Mouse (Mus musculus) liver, embryonic 14.5 days (tissue): ENCODE data around the gene Dusp1. TPM values are rescaled to one million over a fixed set of nuclear protein-coding genes. Genes with fewer than 3 reads are reported as not detected.

ENCODE experiments used
- ATAC-seq: fragments of 200-750 bp; cut with Nextera tagmentation; 2 replicates; pipeline ENCODE4 v1.8.0; 2017; ENCODE audit warnings: moderate number of reproducible peaks, mild to moderate bottlenecking, moderate library complexity; ENCODE audit not compliant: insufficient read depth
- DNase-seq, 3 experiments: peaks; one replicate each; pipeline ENCODE4 v3.0.0-alpha.2; 2012 to 2013; ENCODE audit warnings: low read depth in 3 of 3, low spot score in 3 of 3
- H3K27ac ChIP-seq: fragments of 300-500 bp; sonication (generic); 2 replicates; pipeline ENCODE4 v1.5.1; 2014; ENCODE audit warnings: moderate library complexity, mild to moderate bottlenecking, control low read depth, inconsistent platforms
- H3K27me3 ChIP-seq: fragments of 300-500 bp; sonication (generic); 2 replicates; pipeline ENCODE4 v1.6.1; 2014; ENCODE audit warnings: mild to moderate bottlenecking, low read length, moderate library complexity; ENCODE audit not compliant: control insufficient read depth, insufficient read depth
- H3K36me3 ChIP-seq: fragments of 300-500 bp; sonication (generic); replicated peaks from 2 replicates; pipeline ENCODE4 v1.6.1; 2014; ENCODE audit warnings: low read depth; ENCODE audit not compliant: control insufficient read depth, insufficient read depth
- H3K4me1 ChIP-seq, 2 experiments: fragments of 200-500 bp in 1 of 2; fragments of 300-500 bp in 1 of 2; sonication (generic) in 1 of 2; replicated peaks; 2 replicates each; pipeline ENCODE4 v1.6.1; 2012 to 2014; ENCODE audit warnings: antibody characterized with exemption in 1 of 2, inconsistent platforms in 1 of 2, low read length in 1 of 2; ENCODE audit not compliant: control insufficient read depth in 2 of 2, insufficient read depth in 2 of 2
- H3K4me2 ChIP-seq: fragments of 300-500 bp; sonication (generic); 2 replicates; pipeline ENCODE4 v1.6.1; 2014; ENCODE audit warnings: low read depth, mild to moderate bottlenecking, control low read depth, moderate library complexity
- H3K4me3 ChIP-seq, 2 experiments: fragments of 200-500 bp in 1 of 2; fragments of 300-500 bp in 1 of 2; sonication (generic) in 1 of 2; 2 replicates each; pipeline ENCODE4 v1.5.1; 2012 to 2014; ENCODE audit warnings: low read depth in 2 of 2, low read length in 2 of 2, mild to moderate bottlenecking in 2 of 2, control low read depth in 1 of 2, inconsistent platforms in 1 of 2, moderate library complexity in 1 of 2; ENCODE audit not compliant: insufficient read depth in 1 of 2
- H3K9ac ChIP-seq: fragments of 300-500 bp; sonication (generic); replicated peaks from 2 replicates; pipeline ENCODE4 v1.6.1; 2014; ENCODE audit warnings: mild to moderate bottlenecking, control low read depth, moderate library complexity
- H3K9me3 ChIP-seq: fragments of 300-500 bp; sonication (generic); 2 replicates; pipeline ENCODE4 v1.6.1; 2016; ENCODE audit warnings: low read length, mixed read lengths; ENCODE audit not compliant: control insufficient read depth
- CTCF ChIP-seq: IDR thresholded peaks from 2 replicates; pipeline ENCODE4 v1.5.1; 2016; ENCODE audit warnings: antibody characterized with exemption, low read depth, control low read depth
- EP300 ChIP-seq: IDR thresholded peaks from 2 replicates; pipeline ENCODE4 v1.6.1; 2016; ENCODE audit warnings: antibody characterized with exemption, low read depth
- WGBS: fragments of 180-500 bp; shearing (Covaris S2); extraction: QIAGEN DNeasy Blood & Tissue Kit; methylation state at CpG from one replicate; pipeline ENCODE4 v1.1.7; 2014; ENCODE audit not compliant: insufficient replicate concordance; 5-methylcytosine and 5-hydroxymethylcytosine counted together
- polyA plus RNA-seq, 2 experiments: library from polyadenylated mRNA; depleted of rRNA in 1 of 2; stranded (reverse) in 1 of 2; unstranded in 1 of 2; fragments of >200 nt; fragmentation: Nextera tagmentation in 1 of 2; extraction: Ambion mirVana in 1 of 2; gene quantifications; 2 replicates each; pipeline versions ENCODE4 v1.2.1 to v1.2.3; 2012 to 2014

Gene Dusp1
- polyA plus RNA-seq, 2 experiments, result 25.0 to 25.9 TPM

DNA sequence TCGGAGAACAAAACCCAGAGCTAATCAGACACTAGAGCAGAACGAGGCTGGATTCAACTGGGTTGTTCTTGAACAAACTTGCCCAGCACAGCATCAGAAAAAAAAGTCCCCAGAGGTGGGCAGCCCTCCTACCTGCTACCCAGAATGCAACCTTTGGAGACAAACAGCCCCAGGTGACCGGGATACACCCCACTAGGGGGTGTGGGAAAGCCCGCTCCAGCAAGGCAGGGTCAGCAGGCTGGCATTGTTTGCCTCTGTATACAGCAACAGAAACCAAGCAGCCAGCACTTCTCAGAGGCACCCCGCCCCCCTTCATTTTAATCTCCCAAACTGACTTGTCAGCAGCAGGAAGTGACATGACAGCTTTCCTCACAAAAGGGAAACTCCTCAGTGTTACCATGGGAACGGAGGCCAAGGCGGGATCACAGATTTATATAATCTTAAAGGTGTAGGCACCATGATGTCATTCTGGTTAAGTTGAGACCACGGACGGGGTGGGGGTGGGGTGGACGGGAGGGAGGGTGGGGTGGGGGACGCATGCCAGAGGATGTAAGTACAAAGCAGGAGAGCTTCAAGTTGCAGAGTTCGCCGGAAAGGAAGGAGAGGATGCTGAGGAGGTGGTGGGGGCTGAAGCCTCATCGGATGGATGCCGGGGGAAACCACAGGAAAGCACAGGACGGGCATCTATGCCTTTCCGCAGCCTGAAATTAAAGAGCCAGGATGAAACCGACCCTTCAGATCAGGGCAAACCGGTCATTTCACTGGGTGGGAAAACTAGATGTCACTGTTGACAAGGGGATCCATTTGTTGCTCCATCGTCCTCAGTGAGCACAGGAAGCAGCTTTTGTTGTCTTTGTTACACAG is 58.9 kb downstream of the Dusp1 start:
- H3K4me3 ChIP-seq, result no peak overlapping the region
- peak overlapping the region; percentile 31 for H3K4me2 ChIP-seq
- WGBS, result 5% methylated on average over 20 of the region's 20 CpGs
- no peak overlapping the region for H3K9ac ChIP-seq
- H3K27me3 ChIP-seq, result no peaks in the 10 kb centered on the region
- no peak overlapping the region for H3K27ac ChIP-seq
- TF ChIP-seq CTCF (no peak), EP300 (no peak)
- no peak for ATAC-seq
- H3K36me3 ChIP-seq, result peaks cover 23% of the 10 kb centered on the region
- H3K4me1 ChIP-seq, result peaks cover 4 to 24% of the 10 kb centered on the region in 2 experiments; a peak in 3 of 4 replicates
- DNase-seq, result peak; percentile 57 to 79 (median 59)
- no peaks in the 10 kb centered on the region for H3K9me3 ChIP-seq

DNA sequence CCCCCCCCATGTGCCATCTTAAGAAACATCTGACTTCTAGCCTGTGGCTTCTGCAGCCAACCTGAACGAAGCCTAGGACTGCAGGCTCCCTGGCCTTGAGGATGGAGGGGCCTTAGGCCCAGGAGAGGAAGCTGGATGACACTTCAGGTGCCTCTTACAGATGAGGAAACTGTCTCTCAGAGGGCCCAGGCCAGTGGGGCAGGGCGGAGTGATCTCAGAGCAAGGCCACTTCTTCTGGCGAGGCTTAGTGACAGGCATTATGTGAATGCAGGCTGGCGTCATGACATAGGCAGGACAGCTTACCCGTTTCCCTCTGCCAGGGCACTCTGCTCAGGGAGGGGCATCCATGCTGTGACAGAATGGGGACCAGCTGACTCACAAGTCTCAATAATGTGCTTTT is 60.1 kb downstream of the Dusp1 start:
- no peak for TF ChIP-seq EP300
- ATAC-seq (no peak), DNase-seq (no peak)
- peaks cover 4 to 22% of the 10 kb centered on the region in 2 experiments; a peak in 3 of 4 replicates for H3K4me1 ChIP-seq
- H3K4me3 ChIP-seq, result no peak overlapping the region
- H3K27me3 ChIP-seq, result no peaks in the 10 kb centered on the region
- no peaks in the 10 kb centered on the region for H3K9me3 ChIP-seq
- WGBS, result 63% methylated on average over 5 of the region's 5 CpGs
- no peak overlapping the region for H3K9ac ChIP-seq
- no peak overlapping the region for H3K4me2 ChIP-seq
- peaks cover 19% of the 10 kb centered on the region for H3K36me3 ChIP-seq
- H3K27ac ChIP-seq, result no peak overlapping the region

DNA sequence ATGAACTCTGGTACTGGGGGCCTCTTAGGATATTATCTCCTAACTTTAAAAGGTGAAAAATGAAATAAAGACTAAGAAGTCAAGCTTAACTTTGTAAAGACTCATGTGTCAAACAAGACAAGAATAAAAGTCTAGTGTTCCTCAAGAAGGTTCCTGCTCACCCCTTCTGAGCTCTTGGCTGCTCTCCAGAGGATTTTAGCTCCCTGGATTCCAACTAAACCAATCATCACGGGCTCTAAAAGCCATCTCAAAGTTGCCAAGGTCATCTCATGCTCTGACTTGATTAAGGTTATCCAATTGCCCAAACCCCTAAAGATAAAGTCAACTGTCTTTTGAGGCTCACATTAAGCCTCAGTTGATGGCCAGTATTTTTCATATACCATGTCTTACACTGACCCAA is 63.3 kb downstream of the Dusp1 start:
- Histone ChIP-seq H3K27ac (no peak overlapping the region), H3K36me3 (no peaks in the 10 kb centered on the region), H3K4me1 (peaks cover 0 to 11% of the 10 kb centered on the region in 2 experiments; a peak in 3 of 4 replicates), H3K4me3 (no peak overlapping the region), H3K4me2 (no peak overlapping the region), H3K27me3 (no peaks in the 10 kb centered on the region), H3K9me3 (no peaks in the 10 kb centered on the region), H3K9ac (no peak overlapping the region)
- TF ChIP-seq CTCF (no peak), EP300 (no peak)
- DNase-seq (no peak), ATAC-seq (no peak)
- WGBS, result 27% methylated on average over 1 of the region's 1 CpGs

DNA sequence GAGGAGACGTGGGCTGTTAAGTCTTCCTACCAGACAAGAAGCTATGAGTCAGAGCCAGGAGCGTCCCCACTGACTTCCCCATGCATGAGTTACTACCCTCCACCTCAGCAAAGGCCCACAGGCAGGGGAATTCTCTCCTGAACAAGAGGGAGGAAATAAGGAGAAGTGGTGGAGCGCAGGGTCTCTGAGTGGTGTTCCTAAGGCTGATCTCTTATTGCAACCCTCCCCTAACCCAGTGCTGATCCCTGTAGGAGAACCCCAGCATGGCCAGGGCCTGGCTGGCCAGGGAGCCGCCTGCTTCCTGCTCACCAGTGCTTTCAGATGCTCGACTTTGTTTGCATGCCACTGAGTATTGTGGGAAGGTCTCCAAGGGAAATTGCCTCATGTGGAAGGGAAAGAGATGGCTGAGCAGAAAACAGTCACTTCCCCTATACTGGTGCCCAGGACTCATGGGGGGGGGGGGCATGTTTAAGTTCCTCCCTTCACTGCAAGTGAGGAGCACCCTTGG is 64.5 kb downstream of the Dusp1 start:
- no peak overlapping the region for H3K4me2 ChIP-seq
- H3K4me1 ChIP-seq, result 0 out of 4 replicates have a peak, but pooled peaks cover 0 to 2% of the 10 kb centered on the region in 2 experiments
- DNase-seq (no peak), ATAC-seq (no peak)
- H3K9ac ChIP-seq, result no peak overlapping the region
- H3K4me3 ChIP-seq, result no peak overlapping the region
- H3K36me3 ChIP-seq, result no peaks in the 10 kb centered on the region
- H3K27me3 ChIP-seq, result no peaks in the 10 kb centered on the region
- H3K9me3 ChIP-seq, result no peaks in the 10 kb centered on the region; the same call in 1 of the 2 replicates
- no peak for TF ChIP-seq CTCF
- no peak for TF ChIP-seq EP300
- no peak overlapping the region for H3K27ac ChIP-seq
- WGBS, result 32% methylated on average over 5 of the region's 5 CpGs
